Comparison of ENCODE assay signal across 8 mouse cellular contexts in the genomic region with DNA sequence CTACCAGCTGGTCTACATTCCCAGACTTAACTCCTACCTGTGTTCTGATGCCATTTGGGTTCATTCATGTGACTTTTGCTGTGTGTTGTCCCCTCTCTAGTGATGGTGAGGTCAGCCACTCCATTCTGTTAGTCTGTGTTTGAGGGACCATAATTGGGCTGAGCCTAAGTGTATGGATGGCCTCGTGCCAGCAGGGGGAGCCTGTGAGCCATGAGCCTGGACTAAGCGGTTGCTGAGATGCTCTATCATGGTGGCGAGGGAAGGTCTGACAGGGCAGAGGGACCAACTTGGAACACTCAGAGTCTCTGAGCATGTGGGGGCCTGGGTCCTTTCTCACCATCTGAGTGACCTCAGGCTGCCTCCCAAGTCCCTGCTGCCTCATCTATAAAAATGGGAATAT. TPM values are rescaled to one million over a fixed set of nuclear protein-coding genes. Genes with fewer than 3 reads are reported as not detected.
A peak's percentile ranks its signal among the peaks of the same experiment; 100 is the strongest.
DNase-seq lines count a peak whose midpoint lies in the region; ATAC-seq and TF ChIP-seq lines count a peak whose summit lies in the region.

No protein-coding gene starts in this region.

- peak; percentile 42 for DNase-seq in 3134 (ENCODE audit: extremely low read depth, insufficient read length, low spot score)
- DNase-seq in adrenal gland, adult 8-10 months, result peak; percentile 54
- DNase-seq in embryo, embryonic 11.5 days (ENCODE audit: low read depth, low spot score), result peak; percentile 78
- peak; percentile 75 to 86 for DNase-seq in heart, adult 2 months
- peak; percentile 83 for DNase-seq in kidney, adult 9 months
- DNase-seq in limb, embryonic 14.5 days (ENCODE audit: low spot score), result peak; percentile 79
- DNase-seq in spleen, postnatal 10 days (ENCODE audit: low spot score in 2 of 2), result peak; percentile 81 to 91

- H3K4me3 ChIP-seq in heart, adult 2 months, result no peak overlapping the region
- H3K4me3 ChIP-seq in limb, embryonic 14.5 days (replicated peaks; ENCODE audit: low read length), result no peak overlapping the region
- no peak overlapping the region for H3K4me3 ChIP-seq in midbrain, embryonic 16.5 days (ENCODE audit: low read depth, low read length)

- peak; percentile 30; the same call in 1 of the 2 replicates for TF ChIP-seq POLR2A in heart, adult 2 months (IDR thresholded peaks at IDR 0.05; ENCODE audit: insufficient read depth, low read depth, low read length)
- TF ChIP-seq POLR2A in limb, embryonic 14.5 days (IDR thresholded peaks at IDR 0.05; ENCODE audit: borderline replicate concordance, extremely low read depth, insufficient read depth, insufficient read length), result no peak

- H3K36me3 ChIP-seq in heart, adult 2 months (ENCODE audit: control insufficient read depth, insufficient read depth, low read length), result no peaks in the 10 kb centered on the region
- H3K36me3 ChIP-seq in limb, embryonic 14.5 days (ENCODE audit: control insufficient read depth, insufficient read depth, low read length), result no peaks in the 10 kb centered on the region
- no peaks in the 10 kb centered on the region for H3K36me3 ChIP-seq in midbrain, embryonic 16.5 days (ENCODE audit: control insufficient read depth, insufficient read depth, low read length)

- 2% methylated on average over 3 of the region's 3 CpGs for WGBS in heart, adult 2 months
- 6% methylated on average over 3 of the region's 3 CpGs for WGBS in limb, embryonic 14.5 days
- WGBS in midbrain, embryonic 16.5 days, result 0% methylated on average over 3 of the region's 3 CpGs

- H3K4me1 ChIP-seq in heart, adult 2 months (ENCODE audit: control insufficient read depth, insufficient read depth, low read length), result no peaks in the 10 kb centered on the region
- H3K4me1 ChIP-seq in limb, embryonic 14.5 days (ENCODE audit: control insufficient read depth, insufficient read depth, low read length), result peaks cover 30% of the 10 kb centered on the region
- peaks cover 30% of the 10 kb centered on the region for H3K4me1 ChIP-seq in midbrain, embryonic 16.5 days (ENCODE audit: control insufficient read depth, insufficient read depth, low read length)

- peak; percentile 98 for TF ChIP-seq CTCF in heart, adult 2 months (IDR thresholded peaks at IDR 0.05)

- no peaks in the 10 kb centered on the region for H3K27me3 ChIP-seq in heart, adult 2 months (ENCODE audit: control insufficient read depth, insufficient read depth, low read length)
- H3K27me3 ChIP-seq in limb, embryonic 14.5 days (ENCODE audit: control insufficient read depth, insufficient read depth, low read length), result no peaks in the 10 kb centered on the region
- no peaks in the 10 kb centered on the region for H3K27me3 ChIP-seq in midbrain, embryonic 16.5 days (ENCODE audit: control insufficient read depth, insufficient read depth, low read depth, low read length)

- no peak overlapping the region for H3K9ac ChIP-seq in heart, adult 2 months (ENCODE audit: low read depth, low read length)
- no peak overlapping the region for H3K9ac ChIP-seq in limb, embryonic 14.5 days (ENCODE audit: low read depth, low read length, severe bottlenecking)
- no peak overlapping the region for H3K9ac ChIP-seq in midbrain, embryonic 16.5 days (ENCODE audit: low read depth, low read length)

- no peaks in the 10 kb centered on the region for H3K79me2 ChIP-seq in heart, adult 2 months (replicated peaks; ENCODE audit: control insufficient read depth, insufficient read depth, low read length)

- intact Hi-C loops in heart, adult 2 months (cut with DNase I), result loop anchor here (1.0 to 10.0 kb wide), 2 partner anchors 132 to 280 kb away; a partner anchor contains a TSS

- no peak overlapping the region for H3K4me2 ChIP-seq in limb, embryonic 14.5 days (replicated peaks; ENCODE audit: low read depth, low read length, severe bottlenecking)
- no peak overlapping the region for H3K4me2 ChIP-seq in midbrain, embryonic 16.5 days (ENCODE audit: low read length)

- no peak overlapping the region for H3K27ac ChIP-seq in heart, adult 2 months
- no peak overlapping the region for H3K27ac ChIP-seq in limb, embryonic 14.5 days (replicated peaks; ENCODE audit: low read depth, low read length)
- H3K27ac ChIP-seq in midbrain, embryonic 16.5 days (ENCODE audit: low read length), result no peak overlapping the region

- no peaks in the 10 kb centered on the region for H3K9me3 ChIP-seq in limb, embryonic 14.5 days (ENCODE audit: control insufficient read depth, low read length)
- H3K9me3 ChIP-seq in midbrain, embryonic 16.5 days (replicated peaks; ENCODE audit: control insufficient read depth, low read length, poor library complexity, severe bottlenecking), result no peaks in the 10 kb centered on the region

- peak; percentile 90 for TF ChIP-seq EP300 in heart, adult 2 months (IDR thresholded peaks at IDR 0.05; ENCODE audit: insufficient read depth, low read depth, low read length)

- peak; percentile 78 for ATAC-seq in limb, embryonic 14.5 days (ENCODE audit: low FRiP score, low read depth)
- peak; percentile 57; the same call in 1 of the 2 replicates for ATAC-seq in midbrain, embryonic 16.5 days

RNA-seq across cellular contexts. Expression of a gene that starts 8.0 kb away (rescaled TPM):
- 10 to 100 TPM; 27.7 to 64.8 (median 40.3) TPM for total RNA-seq in adrenal gland, adult 8-10 months (2022)
- total RNA-seq in heart, adult 2 months (2021), result 100 to 1,000 TPM; 262 to 309 TPM
- polyA plus RNA-seq in heart, adult 2 months (2012; rRNA removed), result 260 and 278 TPM in 2 replicates
- polyA plus RNA-seq in limb, embryonic 14.5 days (2012; rRNA removed), result 24.6 and 27.4 TPM in 2 replicates
- polyA plus RNA-seq in limb, embryonic 14.5 days (2014; fragmentation: Nextera tagmentation; extraction: Ambion mirVana), result 16.6 and 19.7 TPM in 2 replicates
- polyA plus RNA-seq in midbrain, embryonic 16.5 days (2015; fragmentation: Nextera tagmentation; extraction: Ambion mirVana), result 4.4 and 5.9 TPM in 2 replicates

RNA-seq across cellular contexts. Expression of a gene that starts 24.8 kb away (rescaled TPM):
- total RNA-seq in adrenal gland, adult 8-10 months (2022), result 100 to 1,000 TPM; 129 to 273 (median 162) TPM
- total RNA-seq in heart, adult 2 months (2021), result 100 to 1,000 TPM; 117 to 121 TPM
- 49.9 and 80.2 TPM in 2 replicates for polyA plus RNA-seq in heart, adult 2 months (2012; rRNA removed)
- polyA plus RNA-seq in limb, embryonic 14.5 days (2012; rRNA removed), result 124 and 170 TPM in 2 replicates
- polyA plus RNA-seq in limb, embryonic 14.5 days (2014; fragmentation: Nextera tagmentation; extraction: Ambion mirVana), result 200 and 205 TPM in 2 replicates
- 204 and 211 TPM in 2 replicates for polyA plus RNA-seq in midbrain, embryonic 16.5 days (2015; fragmentation: Nextera tagmentation; extraction: Ambion mirVana)

RNA-seq across cellular contexts. Expression of a gene that starts 41.0 kb away (rescaled TPM):
- total RNA-seq in adrenal gland, adult 8-10 months (2022), result 10 to 100 TPM in 2 of 4 experiments, 1 to 10 TPM in 2; 2.9 to 27.5 (median 14.8) TPM
- 1 to 10 TPM; 1.1 to 1.2 TPM for total RNA-seq in heart, adult 2 months (2021)
- polyA plus RNA-seq in heart, adult 2 months (2012; rRNA removed), result 0.84 and 0.94 TPM in 2 replicates
- 2.2 and 3.2 TPM in 2 replicates for polyA plus RNA-seq in limb, embryonic 14.5 days (2012; rRNA removed)
- polyA plus RNA-seq in limb, embryonic 14.5 days (2014; fragmentation: Nextera tagmentation; extraction: Ambion mirVana), result 8.5 and 9.6 TPM in 2 replicates
- 11.6 and 12.0 TPM in 2 replicates for polyA plus RNA-seq in midbrain, embryonic 16.5 days (2015; fragmentation: Nextera tagmentation; extraction: Ambion mirVana)

RNA-seq across cellular contexts. Expression of a gene that starts 45.3 kb away (rescaled TPM):
- 10 to 100 TPM in 2 of 4 experiments, 1 to 10 TPM in 2; 6.4 to 10.8 (median 8.8) TPM for total RNA-seq in adrenal gland, adult 8-10 months (2022)
- total RNA-seq in heart, adult 2 months (2021), result 1 to 10 TPM; 5.2 to 9.0 TPM
- polyA plus RNA-seq in heart, adult 2 months (2012; rRNA removed), result 4.7 and 7.8 TPM in 2 replicates
- polyA plus RNA-seq in limb, embryonic 14.5 days (2012; rRNA removed), result 10.1 and 13.1 TPM in 2 replicates
- 10.2 and 10.8 TPM in 2 replicates for polyA plus RNA-seq in limb, embryonic 14.5 days (2014; fragmentation: Nextera tagmentation; extraction: Ambion mirVana)
- 3.0 and 3.5 TPM in 2 replicates for polyA plus RNA-seq in midbrain, embryonic 16.5 days (2015; fragmentation: Nextera tagmentation; extraction: Ambion mirVana)
